Mouse (Mus musculus): Measurements from ENCODE around the gene Letm1.

- no peak for TF ChIP-seq CTCF (conservative IDR thresholded peaks at IDR 0.05; ENCODE audit: insufficient read depth, insufficient read length, low read depth, low read length)
- no peak for TF ChIP-seq POLR2A (IDR thresholded peaks at IDR 0.05; ENCODE audit: low read depth, low read length)
Measured at GRCm38 (mm10) chr5:33735412-33736092, 47.1 kb downstream of the Letm1 start.

Measured in kidney, adult 2 months (tissue).